Mouse (Mus musculus) megakaryocyte, embryonic 14.5 days (primary cell): Measurements from ENCODE around the gene Hist1h2bq. TPM values are rescaled to one million over a fixed set of nuclear protein-coding genes. Genes with fewer than 3 reads are reported as not detected.

Experiments
- H3K27me3 ChIP-seq: replicated peaks from 2 replicates; pipeline ENCODE3; 2012; ENCODE audit warnings: inconsistent platforms
- H3K36me3 ChIP-seq: replicated peaks from 2 replicates; pipeline ENCODE3; 2012; ENCODE audit warnings: low read length, inconsistent platforms, mixed read lengths
- H3K4me1 ChIP-seq: 2 replicates; pipeline ENCODE4 v1.6.1; 2012; ENCODE audit warnings: inconsistent platforms
- H3K4me3 ChIP-seq: replicated peaks from 2 replicates; pipeline ENCODE3; 2012; ENCODE audit warnings: moderate library complexity, mild to moderate bottlenecking, inconsistent platforms
- H3K9me3 ChIP-seq: 2 replicates; pipeline ENCODE4 v1.6.1; 2012; ENCODE audit warnings: inconsistent platforms
- FLI1 ChIP-seq: IDR thresholded peaks from 2 replicates; pipeline ENCODE4 v1.6.1; 2012; ENCODE audit warnings: low read length, inconsistent platforms, mixed read lengths
- GATA1 ChIP-seq: IDR thresholded peaks from 3 replicates; pipeline ENCODE4 v1.6.1; 2012; ENCODE audit warnings: mixed read lengths, low read length, inconsistent platforms, borderline replicate concordance
- polyA plus RNA-seq: library from polyadenylated mRNA; stranded (reverse); fragments of >175 nt; gene quantifications from 2 replicates; pipeline ENCODE4 v1.2.3, GENCODE M21; 2012; ENCODE audit warnings: low replicate concordance; ENCODE audit not compliant: insufficient read depth

Gene Hist1h2bq
- polyA plus RNA-seq, 1 experiment, result 83.2 TPM

- Histone ChIP-seq H3K4me1 (peaks cover 61% of the 10 kb centered on the region), H3K4me3 (peak within 1 kb of the TSS; percentile 92), H3K27me3 (no peaks in the 10 kb centered on the region), H3K36me3 (no peaks in the 10 kb centered on the region), H3K9me3 (no peaks in the 10 kb centered on the region)
- TF ChIP-seq FLI1, result no peak
- TF ChIP-seq GATA1, result no peak
Observed at GRCm38 (mm10) chr13:21779767-21780731, 29.9 kb downstream of the Hist1h2bq start, which contains the start of gene Hist1h1b. Gene Hist1h1b (minus strand): TSS chr13:21780625.

- no peaks in the 10 kb centered on the region for H3K36me3 ChIP-seq
- no peaks in the 10 kb centered on the region for H3K9me3 ChIP-seq
- H3K27me3 ChIP-seq, result no peaks in the 10 kb centered on the region
- peak overlapping the region; percentile 92 for H3K4me3 ChIP-seq
- H3K4me1 ChIP-seq, result peaks cover 56% of the 10 kb centered on the region
- no peak for TF ChIP-seq FLI1
- no peak for TF ChIP-seq GATA1
Observed at GRCm38 (mm10) chr13:21778814-21779766, 30.9 kb downstream of the Hist1h2bq start.

Other genes starting within 250 kb of the Hist1h2bq start
- gene Olfr1364, start 228.4 kb downstream of the Hist1h2bq start, polyA plus RNA-seq, result 0.10 TPM in 1 of 2 replicates, not detected in the other
- not detected in 2 replicates for gene Olfr1362, start 196.2 kb downstream of the Hist1h2bq start, polyA plus RNA-seq
- not detected in 2 replicates for gene Olfr11, start 167.7 kb downstream of the Hist1h2bq start, polyA plus RNA-seq
- gene Olfr1361, start 146.8 kb downstream of the Hist1h2bq start, polyA plus RNA-seq, result not detected in 2 replicates
- gene Olfr1360, start 132.8 kb downstream of the Hist1h2bq start, polyA plus RNA-seq, result not detected in 2 replicates
- not detected in 2 replicates for gene Olfr1359, start 112.1 kb downstream of the Hist1h2bq start, polyA plus RNA-seq
- 3.6 TPM in 1 of 2 replicates, not detected in the other for gene Hist1h2bl, start 94.1 kb downstream of the Hist1h2bq start, polyA plus RNA-seq
- gene Hist1h2ai, start 93.8 kb downstream of the Hist1h2bq start, polyA plus RNA-seq, result 46.8 and 88.4 TPM in 2 replicates
- 72.9 and 147 TPM in 2 replicates for gene Hist1h3h, start 92.5 kb downstream of the Hist1h2bq start, polyA plus RNA-seq
- gene Hist1h2bm, start 88.2 kb downstream of the Hist1h2bq start, polyA plus RNA-seq, result 7.3 TPM in 1 of 2 replicates, not detected in the other
- gene Hist1h4j, start 75.1 kb downstream of the Hist1h2bq start, polyA plus RNA-seq, result 5.0 and 5.5 TPM in 2 replicates
- gene Hist1h4k, start 59.7 kb downstream of the Hist1h2bq start, polyA plus RNA-seq, result 53.8 and 106 TPM in 2 replicates
- 18.0 and 72.9 TPM in 2 replicates for gene Hist1h2ak, start 56.4 kb downstream of the Hist1h2bq start, polyA plus RNA-seq
- gene Hist1h2bn, start 56.1 kb downstream of the Hist1h2bq start, polyA plus RNA-seq, result 7.1 TPM in 1 of 2 replicates, not detected in the other
- gene Hist1h1b, start 29.6 kb downstream of the Hist1h2bq start, polyA plus RNA-seq, result 3.0 TPM in 1 of 2 replicates, not detected in the other
- 50.5 and 69.6 TPM in 2 replicates for gene Hist1h3i, start 26.8 kb downstream of the Hist1h2bq start, polyA plus RNA-seq
- gene Hist1h2an, start 23.0 kb downstream of the Hist1h2bq start, polyA plus RNA-seq, result 22.2 and 79.5 TPM in 2 replicates
- 4.6 and 20.3 TPM in 2 replicates for gene Hist1h2bp, start 22.7 kb downstream of the Hist1h2bq start, polyA plus RNA-seq
- not detected in 2 replicates for gene Hist1h2ao, start 268 bp upstream of the Hist1h2bq start, polyA plus RNA-seq
- 91.9 TPM in 1 of 2 replicates, not detected in the other for gene Hist1h4m, start 1.5 kb upstream of the Hist1h2bq start, polyA plus RNA-seq
- gene Hist1h4n, start 22.0 kb upstream of the Hist1h2bq start, polyA plus RNA-seq, result 88.8 and 245 TPM in 2 replicates
- 10,971 and 11,665 TPM in 2 replicates for gene Hist1h2ap, start 23.3 kb upstream of the Hist1h2bq start, polyA plus RNA-seq
- gene Hist1h2br, start 23.5 kb upstream of the Hist1h2bq start, polyA plus RNA-seq, result 74.1 and 174 TPM in 2 replicates
- not detected in 2 replicates for gene Zfp184, start 134.9 kb upstream of the Hist1h2bq start, polyA plus RNA-seq
- gene Pom121l2, start 171.0 kb upstream of the Hist1h2bq start, polyA plus RNA-seq, result not detected in 2 replicates
- 0.81 TPM in 1 of 2 replicates, not detected in the other for gene Prss16, start 199.5 kb upstream of the Hist1h2bq start, polyA plus RNA-seq
- gene Hist1h2ah, start 225.4 kb upstream of the Hist1h2bq start, polyA plus RNA-seq, result 89.8 and 975 TPM in 2 replicates
- 7.0 TPM in 1 of 2 replicates, not detected in the other for gene Hist1h2bk, start 225.7 kb upstream of the Hist1h2bq start, polyA plus RNA-seq
- gene Hist1h4i, start 231.2 kb upstream of the Hist1h2bq start, polyA plus RNA-seq, result 304 and 570 TPM in 2 replicates
- 24.5 and 35.7 TPM in 2 replicates for gene Hist1h2ag, start 232.7 kb upstream of the Hist1h2bq start, polyA plus RNA-seq
- 27.3 and 32.8 TPM in 2 replicates for gene Hist1h2bj, start 233.0 kb upstream of the Hist1h2bq start, polyA plus RNA-seq